Mouse (Mus musculus) spleen, postnatal 10 days (tissue): ENCODE measurements around the gene Fam241a.
A peak's percentile ranks its signal among the peaks of the same experiment; 100 is the strongest.

Experiments used
- DNase-seq, 2 experiments: peaks; one replicate each; pipeline ENCODE4 v3.0.0; 2021 to 2022; ENCODE audit warnings: low spot score in 2 of 2

Gene Fam241a

DNA sequence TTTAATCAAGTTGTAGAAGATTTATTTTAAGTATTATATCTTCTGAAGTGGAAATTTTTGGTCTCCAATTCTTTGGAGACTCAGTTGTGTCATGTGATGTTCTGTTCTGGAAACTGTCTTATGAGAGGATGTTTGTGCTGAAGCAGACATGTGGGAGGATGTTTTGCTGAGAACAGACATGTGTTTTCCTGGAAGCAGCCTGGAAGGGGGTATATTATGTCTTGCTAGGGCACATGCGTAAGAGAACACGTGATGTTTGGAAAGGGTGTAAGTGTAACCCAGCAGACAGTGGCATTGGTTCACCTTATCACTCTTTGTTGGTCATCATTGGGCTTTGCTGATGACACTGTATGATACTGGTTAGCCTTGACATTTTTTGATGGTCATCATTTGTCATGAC lies 20.6 kb downstream of the Fam241a start:
- no peak for DNase-seq

DNA sequence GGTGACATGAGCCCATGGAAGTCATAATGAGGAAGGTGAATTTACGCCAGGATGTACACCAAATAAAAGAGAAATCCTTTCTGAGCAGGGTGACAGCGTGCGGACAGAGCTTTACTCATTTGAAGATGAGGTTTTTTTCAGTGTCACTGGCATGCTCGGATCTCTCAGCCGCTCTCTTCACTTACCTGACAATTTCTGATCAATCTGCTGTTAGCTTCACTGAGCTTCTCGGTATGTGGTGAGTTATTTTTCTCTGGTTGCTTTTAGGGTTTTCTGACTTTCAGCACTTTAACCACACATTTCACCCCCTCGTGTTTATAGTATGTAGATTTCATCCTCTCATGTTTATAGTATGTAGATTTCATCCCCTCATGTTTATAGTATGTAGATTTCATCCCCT lies 21.1 kb downstream of the Fam241a start:
- DNase-seq = no peak

DNA sequence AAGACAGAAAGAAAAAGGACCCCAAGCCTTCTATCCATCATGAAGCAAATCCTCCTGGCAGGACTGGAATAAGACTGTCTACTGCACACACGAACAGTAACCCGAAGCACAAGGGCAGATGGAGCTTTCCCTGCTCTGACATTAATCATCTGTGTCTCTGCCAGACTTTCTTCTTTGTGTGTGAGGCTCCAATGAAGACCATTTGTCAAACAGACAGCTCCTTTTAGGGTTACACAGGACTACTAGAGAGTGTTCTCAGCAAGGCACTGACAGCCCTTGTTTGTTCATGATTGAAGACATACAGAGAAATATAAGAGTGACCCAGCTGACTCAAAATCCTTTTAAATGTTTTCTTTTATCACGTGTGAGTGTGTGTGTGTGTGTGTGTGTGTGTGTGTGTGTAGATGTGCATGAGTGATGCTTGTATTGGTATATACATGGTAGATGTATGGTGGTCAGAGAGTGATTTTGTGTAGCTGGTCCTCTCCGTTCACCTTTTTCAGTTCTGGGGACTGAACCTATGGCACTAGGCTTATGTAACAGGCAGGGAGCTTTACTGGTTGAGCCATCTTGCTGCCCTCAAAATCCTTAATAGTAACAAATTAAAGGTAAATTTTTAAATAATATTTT lies 21.8 kb downstream of the Fam241a start:
- DNase-seq = no peak

DNA sequence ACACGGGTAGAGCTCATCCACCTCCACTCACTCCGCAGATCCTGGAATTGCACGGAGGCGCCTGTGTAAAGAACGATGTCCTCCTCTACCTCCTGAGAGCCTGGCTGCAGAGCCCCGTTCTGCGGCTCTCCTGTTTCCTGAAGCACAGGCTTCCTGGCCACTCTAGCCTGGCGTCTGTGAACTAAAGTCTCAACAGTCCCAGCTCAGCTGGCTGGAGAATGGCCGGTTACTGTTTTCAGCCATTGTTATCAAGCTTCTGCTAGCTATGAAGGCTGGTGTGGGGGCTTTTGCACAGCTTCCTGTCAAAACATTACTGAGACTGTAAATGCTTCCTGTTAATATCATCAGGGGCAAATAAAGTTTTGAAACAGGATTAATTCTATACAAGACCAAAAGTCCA lies 24.5 kb downstream of the Fam241a start:
- DNase-seq = no peak

DNA sequence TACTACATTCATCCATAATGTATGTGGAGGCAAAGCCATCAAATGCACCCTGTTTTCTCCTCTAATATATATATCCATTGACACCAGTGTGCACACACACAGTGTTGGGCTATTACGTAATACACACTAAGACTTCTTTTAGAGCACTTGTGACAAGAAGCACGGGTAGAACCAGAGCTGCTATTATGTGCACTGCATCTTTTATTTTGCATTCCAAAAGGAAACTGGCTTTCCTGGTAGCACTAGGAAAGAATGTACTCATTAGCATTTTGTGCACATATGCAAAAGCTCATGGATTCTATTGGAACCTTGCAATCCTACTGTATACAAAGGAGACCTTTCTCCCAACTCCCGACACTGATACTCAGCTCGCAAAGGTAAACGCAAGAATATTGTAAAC lies 27.2 kb downstream of the Fam241a start:
- no peak for DNase-seq

DNA sequence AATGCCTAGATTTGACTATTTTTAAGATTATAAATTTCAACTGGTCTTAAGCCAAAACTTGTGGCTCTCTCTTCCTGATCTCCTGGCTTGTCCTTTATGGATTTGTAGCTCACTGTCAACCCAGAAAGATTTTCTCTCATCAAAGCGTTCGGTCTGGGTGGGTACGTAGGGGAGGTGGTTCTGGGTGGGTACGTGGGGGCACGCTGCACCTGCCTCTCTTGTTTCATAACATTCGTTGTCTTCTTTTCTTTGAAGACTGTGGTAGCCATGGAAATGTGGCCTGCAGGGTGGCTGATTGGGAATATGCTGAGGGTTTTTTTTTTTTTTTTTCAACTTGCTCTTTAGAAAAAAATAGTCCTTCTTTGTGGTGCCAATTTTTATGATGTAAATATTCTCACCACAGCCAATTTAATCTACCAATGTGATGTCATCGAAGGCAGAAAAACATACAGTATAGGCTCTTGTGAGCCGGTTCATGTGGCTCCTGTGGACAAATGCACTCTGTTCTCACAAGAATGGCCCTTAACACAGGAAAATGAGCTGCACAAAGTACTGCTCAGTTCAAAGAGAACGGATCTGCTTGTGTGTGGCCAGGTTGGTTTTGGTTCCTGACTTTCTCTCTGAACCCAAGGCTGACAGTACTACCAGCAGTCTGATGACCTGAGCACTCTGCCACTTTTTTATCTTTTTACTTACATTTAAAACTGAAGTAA lies 27.9 kb downstream of the Fam241a start:
- DNase-seq = no peak

DNA sequence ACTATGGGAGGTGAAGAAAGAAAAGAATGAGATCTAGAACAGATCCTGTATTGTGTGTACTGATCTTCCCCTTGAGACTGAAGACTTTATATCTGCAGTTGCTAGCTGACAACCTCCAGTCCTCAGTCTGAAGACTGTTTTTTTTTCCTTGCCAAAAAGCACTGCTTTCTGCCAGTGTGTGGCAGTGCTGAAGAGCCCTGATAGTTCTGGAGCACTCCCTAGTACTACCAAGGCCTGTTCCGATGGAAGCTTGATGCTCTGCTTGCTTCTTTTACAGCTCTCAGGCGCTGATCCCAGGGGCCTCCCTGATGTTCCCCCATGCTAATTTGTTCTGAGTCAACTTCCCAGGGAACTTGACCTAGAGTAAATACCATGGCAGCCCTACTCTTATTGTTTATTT lies 31.9 kb downstream of the Fam241a start:
- DNase-seq = no peak

DNA sequence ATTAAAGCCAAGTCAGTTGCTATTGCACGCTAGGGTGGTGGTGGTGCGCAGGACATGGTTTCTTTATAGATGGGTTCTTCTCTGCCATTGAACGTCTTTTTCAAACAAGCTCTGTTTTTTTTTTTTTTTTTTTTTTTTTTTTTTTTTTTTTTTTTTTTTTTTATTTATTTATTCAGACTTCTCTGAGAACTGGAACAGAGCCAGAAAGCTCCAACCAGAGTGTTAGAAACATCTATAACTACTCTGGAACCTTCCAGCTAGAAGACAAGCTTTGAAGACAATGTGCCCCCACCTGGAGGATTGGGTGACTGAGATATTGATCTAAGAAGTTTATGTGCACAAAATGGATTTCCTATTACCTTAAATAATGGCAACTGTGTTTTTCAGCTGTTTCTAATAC lies 32.6 kb downstream of the Fam241a start:
- no peak for DNase-seq

DNA sequence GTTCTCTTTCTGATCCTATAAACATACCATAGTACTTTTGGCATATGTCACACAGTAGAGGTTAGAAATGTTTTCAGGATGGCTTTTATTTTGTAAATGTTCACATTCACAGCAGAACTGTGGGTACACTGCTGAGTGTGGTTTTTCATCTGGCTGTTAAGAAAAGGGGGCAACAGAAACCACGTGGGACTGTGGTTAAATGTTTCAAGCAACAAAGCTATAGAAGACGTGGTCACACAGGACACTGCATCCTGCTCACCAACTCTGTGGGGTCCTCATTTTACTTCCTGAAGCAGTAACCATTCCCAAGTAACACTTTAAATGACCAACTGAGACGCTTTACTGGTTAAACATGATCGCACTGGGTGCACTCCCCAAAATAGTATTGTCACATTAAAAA lies 33.6 kb downstream of the Fam241a start:
- DNase-seq = no peak

DNA sequence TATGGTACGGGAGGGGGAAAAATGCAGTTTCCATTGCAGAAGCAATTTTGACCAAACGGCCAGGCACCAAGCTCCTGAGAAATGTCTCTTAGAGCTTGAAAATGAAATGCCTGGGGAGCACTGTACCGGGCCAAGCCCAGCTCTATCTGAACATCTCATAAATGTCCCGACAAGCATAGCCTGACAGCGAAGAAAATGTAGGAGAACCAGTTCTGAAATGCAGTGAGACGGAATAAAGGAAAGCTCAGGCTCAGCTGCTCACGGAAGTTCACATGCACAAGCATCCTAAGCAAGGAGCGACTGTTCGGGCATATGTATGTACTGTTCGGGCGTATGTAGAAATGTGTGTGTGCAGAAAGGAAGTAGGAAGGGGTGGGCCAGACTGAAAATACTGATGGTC lies 34.8 kb downstream of the Fam241a start:
- DNase-seq = no peak

DNA sequence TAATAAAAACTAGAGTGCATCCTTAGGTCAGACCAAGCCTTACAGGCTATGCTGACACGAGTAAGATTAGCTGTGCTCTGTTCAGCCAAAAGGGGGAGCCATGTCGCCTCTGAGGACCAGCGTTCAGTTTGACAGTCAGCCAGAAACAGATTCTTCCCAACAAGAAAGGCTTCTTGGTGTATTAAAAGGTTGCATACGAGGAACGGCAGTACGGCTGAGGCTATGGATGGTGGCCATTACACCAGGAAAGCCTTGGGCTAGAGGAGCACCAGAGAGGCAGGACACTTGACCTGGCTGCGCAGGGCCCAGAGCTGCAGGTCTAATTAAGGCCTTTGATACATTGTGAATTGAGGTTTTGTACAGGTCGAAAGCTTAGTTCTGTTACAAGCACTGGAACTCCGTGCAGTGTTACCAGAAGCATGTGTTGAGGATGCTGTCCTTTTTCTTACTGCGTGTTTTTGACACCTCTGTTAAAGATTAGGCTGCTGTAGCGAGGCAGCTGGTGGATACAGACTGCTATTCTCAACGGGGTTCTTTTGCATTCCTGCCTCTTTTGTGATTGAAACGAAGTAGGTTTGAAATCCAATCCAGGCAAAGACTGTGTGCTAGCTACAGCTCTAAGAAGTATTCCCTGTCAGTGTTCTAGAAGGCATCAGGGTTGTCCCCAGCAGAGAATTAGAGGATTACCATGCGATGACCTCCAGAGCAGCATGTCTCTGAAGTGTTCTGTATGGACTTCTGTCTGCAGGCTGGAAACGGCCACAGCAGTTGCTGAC lies 42.5 kb downstream of the Fam241a start:
- DNase-seq = peak; percentile 55 to 81

DNA sequence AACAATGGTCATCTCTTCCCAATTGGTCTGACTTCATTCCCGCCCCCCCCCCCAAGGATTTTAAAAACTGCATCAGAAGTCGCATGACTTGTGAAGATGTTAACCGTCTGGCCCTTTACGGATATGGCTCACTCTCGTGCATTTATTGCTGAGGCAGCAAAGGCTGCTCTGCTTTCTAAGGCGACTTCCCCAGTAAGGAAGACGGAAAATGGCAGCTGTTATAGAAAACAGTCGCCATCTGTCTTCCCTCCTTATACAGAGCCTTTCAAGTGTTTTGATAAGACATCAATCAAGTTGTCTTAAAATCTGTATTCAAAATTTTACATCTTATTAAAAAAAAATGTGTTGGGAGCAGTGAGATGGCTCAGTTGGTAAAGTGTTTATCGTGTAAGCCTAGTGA lies 43.4 kb downstream of the Fam241a start:
- no peak for DNase-seq

DNA sequence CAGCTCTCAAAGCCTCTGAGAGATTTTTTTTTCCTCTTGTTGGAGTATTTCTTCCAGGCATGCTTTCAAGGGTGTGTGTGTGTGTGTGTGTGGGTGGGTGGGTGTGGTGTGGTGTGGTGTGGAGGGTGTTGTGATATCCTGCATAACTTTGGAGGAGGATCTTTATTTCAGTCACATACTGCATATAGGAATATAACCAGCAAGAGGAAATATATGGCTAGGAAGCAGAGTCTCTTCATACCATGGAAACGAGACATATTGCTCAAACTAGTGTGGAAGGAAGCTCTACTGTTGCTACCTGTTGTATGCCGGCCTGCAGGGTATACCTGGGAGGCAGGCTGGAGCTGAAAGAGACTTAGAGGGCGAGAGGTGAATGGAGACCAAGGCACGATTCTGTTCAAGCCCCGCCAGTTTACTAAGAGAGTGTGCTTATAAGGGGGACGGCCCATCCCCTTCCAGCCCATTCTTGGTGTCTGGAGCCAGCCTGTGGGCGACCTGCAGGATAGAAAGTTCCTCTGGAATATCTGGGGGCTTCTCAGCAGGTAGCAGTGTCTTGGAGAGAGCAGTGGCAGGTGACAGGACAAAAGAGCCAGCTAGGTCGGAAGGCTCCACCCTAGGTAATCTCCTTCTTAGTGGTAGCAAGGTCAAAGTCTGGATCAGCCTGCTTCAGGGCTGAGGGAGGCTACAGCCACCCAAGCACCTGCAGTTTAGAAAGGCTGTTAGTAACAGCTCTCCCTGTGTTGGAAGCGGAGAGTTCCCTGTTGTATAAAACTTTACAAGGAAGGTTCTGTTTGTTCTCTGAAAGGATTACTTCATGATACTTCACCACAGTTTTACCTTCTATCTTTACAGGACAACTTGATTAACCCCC lies 45.1 kb downstream of the Fam241a start:
- no peak for DNase-seq

DNA sequence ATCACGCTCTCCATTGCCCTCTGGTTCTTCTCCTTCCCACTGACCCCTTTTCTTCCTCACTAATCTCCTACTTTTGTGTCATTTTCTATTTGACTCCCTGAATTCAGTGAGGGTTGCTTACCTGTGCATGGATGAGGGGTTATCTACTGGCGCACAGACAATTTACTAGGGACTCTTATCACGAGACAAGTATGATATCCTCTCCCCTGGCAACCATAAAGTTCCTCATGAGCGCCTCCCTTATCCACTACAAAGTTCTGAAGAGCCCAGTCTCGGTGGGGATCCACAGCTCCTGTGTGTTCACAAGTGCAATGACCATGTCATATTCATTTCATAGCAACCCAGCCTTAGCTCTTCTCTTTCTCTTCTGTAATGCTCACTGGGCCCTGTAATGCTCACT lies 46.2 kb downstream of the Fam241a start:
- DNase-seq = no peak

DNA sequence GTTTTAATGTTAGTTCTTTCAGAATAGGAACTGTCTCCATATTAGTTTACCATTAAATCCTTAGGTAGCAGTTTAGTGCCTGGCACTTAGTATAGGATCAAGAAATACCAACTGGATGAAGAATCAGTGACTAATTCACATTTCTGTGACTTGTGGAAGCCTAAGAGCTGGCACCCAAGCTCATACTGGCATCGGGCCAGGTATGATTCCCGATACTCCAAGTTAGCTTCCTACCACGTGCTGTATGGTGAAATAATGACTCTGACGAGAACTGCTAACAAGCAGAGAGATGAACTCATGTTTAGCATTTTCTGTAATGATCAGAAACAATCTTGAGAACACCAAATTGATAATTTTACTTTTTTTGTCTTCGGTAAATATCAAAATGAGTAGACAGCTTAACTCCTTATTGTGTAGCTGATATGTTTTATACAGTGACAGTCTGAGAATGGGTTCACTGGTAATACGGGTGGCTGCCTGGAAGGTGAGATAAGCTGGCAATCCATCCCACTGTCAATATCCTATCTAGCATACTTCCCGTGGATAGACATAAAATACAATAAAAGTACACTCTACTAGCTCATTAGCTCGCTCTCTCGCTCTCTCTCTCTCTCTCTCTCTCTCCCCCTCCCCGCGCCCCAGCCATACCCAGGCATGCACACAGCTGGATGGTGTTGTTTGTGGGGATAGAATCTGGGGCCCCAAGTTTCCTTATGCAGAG lies 47.9 kb downstream of the Fam241a start:
- no peak for DNase-seq

DNA sequence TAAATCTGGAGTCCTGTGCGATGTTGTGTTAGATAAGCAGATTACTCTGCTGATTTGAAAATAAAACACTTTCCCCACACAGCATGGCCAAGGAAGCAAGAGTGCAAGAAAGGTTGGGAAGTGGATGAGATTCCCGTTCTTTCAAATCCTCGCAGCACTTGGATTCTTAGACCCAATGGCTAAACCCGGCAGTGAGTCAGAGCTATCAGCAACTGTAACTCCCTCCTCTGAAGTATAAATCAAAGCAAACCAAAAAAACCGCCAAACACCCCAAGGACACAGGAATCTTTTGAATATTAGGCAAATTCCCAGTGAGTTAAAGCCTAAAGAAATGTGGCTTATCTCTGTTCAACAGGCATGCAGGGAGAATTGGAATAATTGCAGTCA lies 52.2 kb downstream of the Fam241a start:
- no peak for DNase-seq

DNA sequence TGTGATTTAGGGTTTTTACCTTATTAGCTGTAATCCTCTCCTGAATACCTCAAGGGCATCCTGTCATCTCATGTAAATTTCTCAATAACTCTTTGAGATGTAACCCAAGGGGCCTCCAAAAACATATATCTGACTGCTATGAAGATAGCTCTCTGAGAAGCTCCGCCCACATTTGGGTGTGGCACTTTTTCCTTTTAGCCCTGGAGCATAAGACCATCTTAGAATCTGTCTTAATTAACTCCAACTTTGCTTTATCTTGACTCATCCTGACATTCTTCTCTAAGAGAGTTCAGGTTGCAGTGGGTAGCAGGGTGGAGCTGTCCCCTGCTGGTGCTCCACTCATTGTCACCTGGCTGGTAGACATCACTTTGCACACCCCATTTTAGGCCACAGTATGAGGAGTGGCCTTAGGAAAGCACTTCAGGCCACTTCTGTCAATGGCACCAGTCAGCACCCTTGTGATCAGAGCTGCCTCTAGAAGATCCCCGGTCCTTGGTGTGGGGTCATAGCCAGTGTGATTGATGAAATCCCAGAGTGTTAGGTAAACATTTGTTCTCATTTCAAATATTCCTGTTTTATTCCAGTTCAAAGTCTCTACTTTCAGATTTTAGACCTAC lies 52.7 kb downstream of the Fam241a start:
- no peak for DNase-seq

DNA sequence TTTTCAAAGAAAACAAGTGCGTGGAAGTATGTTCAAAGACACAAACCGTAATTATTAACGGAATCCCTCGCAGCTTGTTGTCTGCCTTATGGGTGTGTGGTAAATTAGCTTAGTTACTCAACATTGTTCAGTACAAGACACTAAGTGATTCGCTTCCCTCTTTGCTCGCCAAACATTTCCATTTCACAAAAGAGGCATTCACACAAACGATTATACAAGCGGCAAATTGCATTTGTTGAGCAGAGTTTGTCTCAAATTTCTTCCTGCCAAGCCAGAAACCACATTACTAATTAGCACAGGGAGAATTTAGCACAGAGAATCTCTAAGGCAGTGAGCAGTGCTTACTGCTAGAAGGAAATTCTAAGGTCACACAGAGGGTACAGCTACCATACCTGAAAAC lies 54.2 kb downstream of the Fam241a start:
- DNase-seq = no peak

DNA sequence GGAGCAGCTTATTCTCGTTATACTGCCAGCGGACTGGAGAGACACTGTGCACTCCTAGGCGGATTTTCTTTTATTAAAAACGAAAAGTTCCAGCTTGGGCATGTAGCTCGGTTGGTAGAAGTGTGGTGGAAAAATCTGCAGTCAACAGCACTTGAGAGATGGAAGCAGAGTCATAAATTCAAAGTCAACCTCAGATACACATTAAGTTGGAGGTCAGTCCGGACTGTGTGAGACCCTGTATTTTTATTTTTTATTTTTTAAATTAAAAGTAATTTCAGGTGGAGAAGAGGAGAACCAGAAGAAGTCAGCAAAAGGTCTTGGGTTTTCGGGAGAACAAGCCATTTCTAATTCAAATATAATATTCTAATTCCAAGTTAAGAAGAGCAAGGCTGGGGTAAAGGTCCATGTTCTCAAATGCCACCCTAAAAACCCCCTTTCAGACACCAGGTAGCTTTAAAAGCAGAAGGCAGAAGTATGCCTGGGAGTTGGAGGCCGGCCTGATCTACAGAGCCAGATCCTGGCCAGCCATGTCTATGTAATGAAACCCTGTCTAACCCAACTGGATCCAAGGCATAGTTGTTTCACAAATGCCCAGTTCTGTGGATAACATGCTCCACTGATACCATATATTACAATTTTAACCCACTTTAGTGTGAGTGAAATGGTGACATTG lies 58.0 kb downstream of the Fam241a start:
- no peak for DNase-seq

DNA sequence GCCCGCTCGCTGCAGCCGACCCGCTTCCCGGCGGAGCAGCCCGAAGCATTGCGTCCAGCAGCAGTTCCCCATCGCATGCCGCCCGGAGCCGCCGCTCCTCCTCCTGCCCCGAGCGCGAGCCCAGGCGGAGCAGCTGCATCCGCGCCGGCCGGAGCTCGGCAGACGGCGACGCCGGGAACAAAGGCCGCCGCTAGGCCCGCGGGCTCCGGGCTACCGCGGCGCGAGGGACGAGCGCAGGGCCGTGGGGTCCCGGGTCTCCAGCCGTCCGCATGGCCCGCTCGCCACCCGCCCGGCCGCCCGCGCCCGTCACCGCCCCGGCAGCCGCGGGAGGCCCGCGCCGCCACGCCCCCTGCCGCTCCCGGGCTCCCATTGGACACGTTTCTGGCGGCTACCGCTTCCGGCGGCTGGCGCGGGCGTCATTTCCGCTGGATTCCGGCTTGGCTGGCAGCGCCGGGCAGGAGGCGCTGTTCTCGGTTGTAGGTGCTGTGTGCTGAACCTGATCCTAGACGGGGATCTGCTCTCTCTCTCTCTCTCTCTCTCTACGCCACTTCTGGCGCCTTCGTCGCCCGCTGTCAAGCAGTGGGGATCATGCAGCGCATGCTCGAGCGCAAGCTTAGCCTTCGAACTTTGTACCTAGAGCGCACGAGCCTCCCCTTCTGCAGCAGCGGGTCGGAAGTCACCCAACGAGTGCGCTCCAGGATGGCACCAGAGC lies 58.8 kb downstream of the Fam241a start, which contains the start of gene Ap1ar:
TSS of gene Ap1ar (minus strand) at position 370 of the 712 bp plus-strand sequence.
- peak; percentile 92 to 97 for DNase-seq
